Mouse (Mus musculus) embryonic fibroblast, embryonic 13.5 days (primary cell): ENCODE results near the gene Gm43552. TPM values are rescaled to one million over a fixed set of nuclear protein-coding genes. Genes with fewer than 3 reads are reported as not detected.

Experiments used
- H3K27ac ChIP-seq: 2 replicates; pipeline ENCODE4 v1.5.1; 2012; ENCODE audit warnings: low read length, control low read depth, inconsistent platforms; ENCODE audit not compliant: insufficient read depth
- H3K4me1 ChIP-seq: 2 replicates; pipeline ENCODE4 v1.6.1; 2011; ENCODE audit warnings: low read length; ENCODE audit not compliant: control insufficient read depth, insufficient read depth
- H3K4me3 ChIP-seq: 2 replicates; pipeline ENCODE4 v1.5.1; 2011; ENCODE audit warnings: mild to moderate bottlenecking, control low read depth, low read length; ENCODE audit not compliant: insufficient read depth
- CTCF ChIP-seq: IDR thresholded peaks from 2 replicates; pipeline ENCODE4 v1.5.1; 2011; ENCODE audit warnings: mild to moderate bottlenecking, control low read depth, low read length, moderate library complexity, borderline replicate concordance; ENCODE audit not compliant: insufficient read depth
- POLR2A ChIP-seq: IDR thresholded peaks from 2 replicates; pipeline ENCODE4 v1.6.1; 2011; ENCODE audit warnings: low read depth, mild to moderate bottlenecking, control low read depth, low read length, moderate library complexity
- polyA plus RNA-seq: library from polyadenylated mRNA; stranded (reverse); fragments of >200 nt; gene quantifications from 2 replicates; pipeline ENCODE4 v1.2.4, GENCODE M21; 2011; ENCODE audit warnings: low read depth; ENCODE audit not compliant: missing spikeins, insufficient read length

Gm43552 gene
- polyA plus RNA-seq, 1 experiment, result not detected

GRCm38 (mm10) chr5:65534496-65534895 lies 41.9 kb upstream of the Gm43552 start:
- TF ChIP-seq POLR2A (no peak), CTCF (no peak)
- H3K4me3 ChIP-seq, result no peak overlapping the region
- H3K4me1 ChIP-seq, result 0 out of 2 replicates have a peak, but pooled peaks cover 2% of the 10 kb centered on the region
- no peak overlapping the region for H3K27ac ChIP-seq

- Histone ChIP-seq H3K27ac (no peak overlapping the region), H3K4me3 (no peak overlapping the region), H3K4me1 (no peaks in the 10 kb centered on the region)
- TF ChIP-seq CTCF (no peak), POLR2A (no peak)
Observed at GRCm38 (mm10) chr5:65531283-65531682, 38.6 kb upstream of the Gm43552 start.

GRCm38 (mm10) chr5:65525674-65526443 lies 33.2 kb upstream of the Gm43552 start:
- TF ChIP-seq POLR2A (no peak), CTCF (no peak)
- H3K4me3 ChIP-seq, result no peak overlapping the region
- H3K27ac ChIP-seq, result no peak overlapping the region
- H3K4me1 ChIP-seq, result peaks cover 2% of the 10 kb centered on the region; the same call in 1 of the 2 replicates

GRCm38 (mm10) chr5:65524831-65525230 lies 32.2 kb upstream of the Gm43552 start:
- H3K27ac ChIP-seq, result no peak overlapping the region
- no peak overlapping the region for H3K4me3 ChIP-seq
- TF ChIP-seq CTCF (no peak), POLR2A (no peak)
- peaks cover 2% of the 10 kb centered on the region; the same call in 1 of the 2 replicates for H3K4me1 ChIP-seq

GRCm38 (mm10) chr5:65521803-65522202 lies 29.2 kb upstream of the Gm43552 start:
- Histone ChIP-seq H3K4me1 (peaks cover 2% of the 10 kb centered on the region; the same call in 1 of the 2 replicates), H3K4me3 (no peak overlapping the region), H3K27ac (no peak overlapping the region)
- TF ChIP-seq POLR2A, result no peak
- no peak for TF ChIP-seq CTCF

- Histone ChIP-seq H3K27ac (no peak overlapping the region), H3K4me3 (no peak overlapping the region), H3K4me1 (peaks cover 2% of the 10 kb centered on the region; the same call in 1 of the 2 replicates)
- no peak for TF ChIP-seq POLR2A
Observed at GRCm38 (mm10) chr5:65514635-65515278, 22.1 kb upstream of the Gm43552 start.

GRCm38 (mm10) chr5:65513506-65513905 lies 20.9 kb upstream of the Gm43552 start:
- Histone ChIP-seq H3K27ac (no peak overlapping the region), H3K4me3 (no peak overlapping the region), H3K4me1 (peaks cover 2% of the 10 kb centered on the region; the same call in 1 of the 2 replicates)
- no peak for TF ChIP-seq POLR2A
- TF ChIP-seq CTCF, result no peak

GRCm38 (mm10) chr5:65508395-65508794 lies 15.8 kb upstream of the Gm43552 start:
- no peak overlapping the region for H3K27ac ChIP-seq

GRCm38 (mm10) chr5:65505786-65506185 lies 13.2 kb upstream of the Gm43552 start:
- H3K27ac ChIP-seq, result no peak overlapping the region
- no peak for TF ChIP-seq CTCF
- no peak for TF ChIP-seq POLR2A
- H3K4me3 ChIP-seq, result no peak overlapping the region
- H3K4me1 ChIP-seq, result no peaks in the 10 kb centered on the region

More at GRCm38 (mm10) chr5:65508395-65508794, 15.8 kb upstream of the Gm43552 start:
- no peak overlapping the region for H3K4me3 ChIP-seq
- H3K4me1 ChIP-seq, result no peaks in the 10 kb centered on the region
- no peak for TF ChIP-seq POLR2A
- TF ChIP-seq CTCF, result no peak

GRCm38 (mm10) chr5:65501407-65501806 lies 8.8 kb upstream of the Gm43552 start:
- H3K4me3 ChIP-seq, result no peak overlapping the region
- TF ChIP-seq POLR2A (no peak), CTCF (no peak)
- H3K4me1 ChIP-seq, result no peaks in the 10 kb centered on the region
- H3K27ac ChIP-seq, result no peak overlapping the region

- TF ChIP-seq POLR2A (no peak), CTCF (no peak)
- no peak overlapping the region for H3K4me3 ChIP-seq
- H3K4me1 ChIP-seq, result no peaks in the 10 kb centered on the region
- no peak overlapping the region for H3K27ac ChIP-seq
Observed at GRCm38 (mm10) chr5:65500231-65500630, 7.6 kb upstream of the Gm43552 start.
